Mouse (Mus musculus) thymus, adult 2 months (tissue): ENCODE results near the gene Stk36. TPM values are rescaled to one million over a fixed set of nuclear protein-coding genes. Genes with fewer than 3 reads are reported as not detected.

Experiments used
- DNase-seq: peaks from one replicate; pipeline ENCODE4 v3.0.0; 2021
- H3K27ac ChIP-seq: fragments of 200-500 bp; 2 replicates; pipeline ENCODE4 v1.5.1; 2012; ENCODE audit warnings: low read length, control low read depth; ENCODE audit not compliant: control insufficient read depth, insufficient read depth
- H3K27me3 ChIP-seq: fragments of 200-500 bp; 2 replicates; pipeline ENCODE4 v1.6.1; 2012; ENCODE audit warnings: mild to moderate bottlenecking, low read length, moderate library complexity, mixed read lengths; ENCODE audit not compliant: control insufficient read depth, insufficient read depth
- H3K36me3 ChIP-seq: fragments of 200-500 bp; 2 replicates; pipeline ENCODE4 v1.6.1; 2012; ENCODE audit warnings: mild to moderate bottlenecking, low read length, moderate library complexity; ENCODE audit not compliant: control insufficient read depth, insufficient read depth
- H3K4me1 ChIP-seq: fragments of 200-500 bp; replicated peaks from 2 replicates; pipeline ENCODE4 v1.6.1; 2012; ENCODE audit warnings: low read length; ENCODE audit not compliant: control insufficient read depth, insufficient read depth
- H3K4me3 ChIP-seq: fragments of 200-500 bp; 2 replicates; pipeline ENCODE4 v1.5.1; 2012; ENCODE audit warnings: mild to moderate bottlenecking, low read length, control low read depth, moderate library complexity; ENCODE audit not compliant: control insufficient read depth, insufficient read depth
- CTCF ChIP-seq: fragments of 200-500 bp; IDR thresholded peaks from 2 replicates; pipeline ENCODE4 v1.5.1; 2012; ENCODE audit warnings: mild to moderate bottlenecking, control low read depth, low read length, moderate library complexity, borderline replicate concordance; ENCODE audit not compliant: control insufficient read depth, poor library complexity, insufficient read depth; ENCODE audit errors: extremely low read depth
- POLR2A ChIP-seq: fragments of 200-500 bp; IDR thresholded peaks from 2 replicates; pipeline ENCODE4 v1.6.1; 2012; ENCODE audit warnings: mild to moderate bottlenecking, low read length, control low read depth, moderate library complexity; ENCODE audit not compliant: control insufficient read depth, poor library complexity, insufficient read depth; ENCODE audit errors: extremely low read depth
- WGBS: fragments of 180-500 bp; shearing (Covaris S2); methylation state at CpG from one replicate; pipeline ENCODE4 v1.1.7; 2018; 5-methylcytosine and 5-hydroxymethylcytosine counted together
- polyA plus RNA-seq: library from polyadenylated mRNA; depleted of rRNA; stranded (reverse); fragments of >200 nt; gene quantifications from 2 replicates; pipeline ENCODE4 v1.2.3, GENCODE M21; 2012

Stk36 gene
- polyA plus RNA-seq, 1 experiment = 2.6 TPM

DNA sequence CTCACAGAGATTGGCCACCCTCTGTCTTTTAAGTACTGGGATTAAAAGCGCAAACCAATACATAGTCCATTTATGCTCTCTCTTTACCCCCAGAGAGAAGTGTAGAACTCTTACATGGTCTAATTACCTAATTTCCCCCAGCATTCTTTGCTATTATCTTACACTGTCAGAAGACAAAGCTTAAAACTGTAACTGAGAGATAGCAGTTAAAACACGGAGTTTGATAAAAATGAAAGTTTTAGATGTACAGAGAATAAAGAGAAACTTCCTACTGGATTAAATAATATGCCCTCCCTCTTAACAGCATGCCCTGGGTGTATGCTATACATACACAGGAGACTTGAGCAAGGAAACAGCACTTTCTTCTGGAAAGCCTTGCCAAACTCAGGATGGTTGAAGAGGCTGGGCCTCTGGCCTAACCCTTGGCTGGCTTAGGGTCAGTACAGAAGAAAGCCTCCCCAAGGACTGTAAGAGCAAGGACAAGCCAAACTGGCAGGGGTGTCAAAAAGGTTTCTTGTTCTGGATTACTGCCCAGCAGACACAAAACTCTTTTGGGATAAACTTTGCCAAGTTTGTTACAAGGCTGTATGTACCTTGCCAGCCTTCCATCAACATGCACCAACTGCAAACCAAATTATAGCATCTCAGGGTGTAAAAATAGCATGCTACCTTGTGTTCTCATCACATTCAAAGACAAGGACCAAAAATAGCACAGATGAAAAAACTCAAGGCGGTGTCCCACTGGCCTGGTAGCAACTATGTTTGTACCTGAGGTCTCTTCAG, 16.4 kb upstream of the Stk36 start:
- Histone ChIP-seq H3K27me3 (no peaks in the 10 kb centered on the region), H3K4me1 (peaks cover 6% of the 10 kb centered on the region), H3K36me3 (peaks cover 6% of the 10 kb centered on the region), H3K27ac (no peak overlapping the region), H3K4me3 (no peak overlapping the region)
- TF ChIP-seq CTCF (no peak), POLR2A (no peak)
- WGBS = 93% methylated on average over 3 of the region's 3 CpGs
- DNase-seq = no peak

DNA sequence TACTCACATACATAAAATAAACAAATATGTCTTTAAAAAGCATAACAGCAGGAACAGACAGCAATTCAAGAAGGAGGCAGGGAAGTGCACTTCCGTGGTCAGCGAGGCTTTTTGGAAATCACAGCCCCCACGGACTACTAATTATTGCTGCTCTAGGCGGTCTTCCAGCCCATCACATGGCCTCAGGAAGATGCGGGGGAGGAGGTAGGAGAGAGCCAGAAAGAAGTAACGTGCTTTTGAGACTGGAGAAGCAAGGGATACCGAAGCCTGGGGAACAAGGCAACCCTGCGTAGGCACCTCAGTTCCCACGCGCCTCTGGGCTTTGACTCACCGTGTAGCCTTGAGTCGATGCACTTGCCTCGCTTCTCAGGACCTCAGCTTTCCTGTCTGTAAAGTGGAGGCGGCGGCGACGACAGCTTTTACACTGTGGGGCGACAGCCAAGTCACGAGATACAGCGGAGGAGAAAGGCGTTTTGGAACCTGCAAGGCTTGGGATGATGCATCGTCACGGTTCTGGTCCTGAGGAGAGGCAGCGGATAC, 13.9 kb upstream of the Stk36 start:
- DNase-seq = no peak
- WGBS = under 1% methylated on average over 24 of the region's 24 CpGs
- H3K27me3 ChIP-seq = no peaks in the 10 kb centered on the region
- TF ChIP-seq POLR2A (no peak), CTCF (0 out of 2 replicates have a peak, but pooled peaks have one; percentile 12)
- peak overlapping the region; percentile 73 for H3K4me3 ChIP-seq
- peaks cover 6% of the 10 kb centered on the region for H3K4me1 ChIP-seq
- peaks cover 5% of the 10 kb centered on the region; the same call in 1 of the 2 replicates for H3K36me3 ChIP-seq
- peak overlapping the region; percentile 19 for H3K27ac ChIP-seq

DNA sequence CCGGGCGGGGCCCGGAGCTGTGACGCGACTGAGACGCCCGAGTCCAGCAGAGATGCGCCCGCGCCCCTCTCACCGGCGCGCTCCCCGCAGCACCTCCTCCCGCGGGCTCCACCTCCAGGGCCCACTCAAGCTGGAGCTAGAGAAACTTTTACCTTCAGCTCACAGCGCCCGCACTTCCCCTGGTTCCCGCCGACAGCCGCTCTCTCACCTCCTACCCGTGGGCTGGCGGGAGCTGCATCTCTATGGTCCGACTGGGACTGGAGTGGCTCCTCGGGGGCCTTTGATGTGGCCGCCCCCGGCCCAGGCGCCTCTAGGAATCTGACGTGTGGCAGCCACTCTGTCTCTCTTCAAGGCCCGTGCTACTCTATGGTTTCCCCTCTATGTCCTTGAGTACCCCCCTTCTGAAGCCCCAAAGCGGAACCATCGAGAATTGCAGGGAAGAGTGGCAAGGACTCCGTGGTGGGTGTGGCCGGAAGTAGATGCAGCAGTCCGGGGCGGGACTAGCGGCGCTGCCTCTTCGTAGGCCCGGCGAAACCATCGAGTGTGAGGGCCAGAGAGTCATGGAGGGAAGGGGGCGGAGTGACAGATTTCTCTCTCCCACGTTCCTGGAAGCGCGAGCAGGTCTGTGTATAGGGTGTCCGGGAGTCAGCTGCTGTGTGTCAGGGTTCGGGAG, 13.3 kb upstream of the Stk36 start, which contains the start of the genes Zfp142 and Bcs1l:
Gene Zfp142 (minus strand): TSS at position 474 of the 673 bp plus-strand sequence.
Gene Bcs1l (plus strand): TSS at position 517 of the 673 bp plus-strand sequence.
- Histone ChIP-seq H3K36me3 (no peaks in the 10 kb centered on the region), H3K4me3 (peak within 1 kb of the TSS; percentile 80), H3K27ac (peak within 1 kb of the TSS; percentile 19), H3K4me1 (peaks cover 6% of the 10 kb centered on the region), H3K27me3 (no peaks in the 10 kb centered on the region)
- TF ChIP-seq CTCF = no peak
- TF ChIP-seq POLR2A = peak; percentile 83
- peak; percentile 100 for DNase-seq
- WGBS = under 1% methylated on average over 48 of the region's 48 CpGs

DNA sequence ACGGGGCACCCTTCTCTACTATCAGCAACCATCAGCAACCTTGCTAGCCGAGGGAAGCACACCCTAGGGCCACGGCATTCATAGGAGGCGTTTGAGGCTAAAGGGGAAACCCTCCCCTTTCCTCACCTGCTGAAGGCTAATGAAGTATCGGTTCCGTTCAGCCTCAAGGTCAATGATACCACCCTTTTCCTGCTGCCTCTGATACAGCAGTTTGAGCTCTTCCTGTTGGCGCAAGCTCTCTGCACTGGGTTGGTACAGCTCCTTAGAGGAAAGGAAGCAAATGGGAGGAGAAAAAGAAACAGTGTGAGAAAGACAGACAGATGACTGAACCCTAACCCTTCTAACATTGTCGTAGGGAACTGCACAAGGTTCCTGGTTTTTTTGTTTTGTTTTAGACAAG, 6.8 kb upstream of the Stk36 start:
- WGBS = 70% methylated on average over 8 of the region's 8 CpGs
- no peaks in the 10 kb centered on the region for H3K27me3 ChIP-seq
- H3K4me3 ChIP-seq = no peak overlapping the region
- no peak for DNase-seq
- H3K27ac ChIP-seq = no peak overlapping the region
- H3K4me1 ChIP-seq = no peaks in the 10 kb centered on the region
- TF ChIP-seq CTCF (no peak), POLR2A (no peak)
- peaks cover 36% of the 10 kb centered on the region for H3K36me3 ChIP-seq

DNA sequence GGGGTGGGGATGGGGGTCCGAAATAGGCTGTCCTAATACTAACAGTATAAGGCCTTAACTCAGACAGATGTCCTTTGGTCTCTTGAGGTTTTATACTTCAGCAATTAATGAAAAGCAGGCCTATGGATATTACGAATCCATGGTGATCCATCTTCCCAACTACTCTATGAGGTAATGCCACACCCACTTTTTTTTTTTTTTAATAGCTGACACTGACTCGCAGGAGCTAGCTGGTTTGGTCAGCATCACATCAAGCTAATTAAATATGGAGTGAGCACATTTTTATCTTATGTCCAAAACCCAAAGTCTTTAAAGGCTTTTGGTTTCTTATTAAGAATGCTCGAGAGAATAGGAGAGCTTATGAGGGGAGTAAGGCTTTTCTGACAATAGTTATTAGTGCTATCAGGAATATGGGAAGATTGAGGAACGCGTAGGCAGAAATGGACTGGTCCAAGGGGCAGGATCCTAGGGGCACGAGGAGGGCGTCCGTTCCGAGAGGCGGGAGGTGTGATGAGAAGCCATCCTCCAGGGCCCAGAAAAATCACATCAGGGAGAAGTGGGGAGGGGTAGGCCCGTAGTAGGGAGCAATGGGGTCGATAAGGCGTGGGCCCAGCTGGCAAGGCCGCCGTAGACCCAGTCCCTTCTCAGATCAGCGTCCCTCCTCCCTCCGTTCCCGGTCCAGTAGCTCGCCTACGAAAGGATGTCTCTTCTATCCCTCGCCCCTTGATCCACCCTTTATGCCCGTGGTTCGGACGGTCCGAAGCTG, 561 bp upstream of the Stk36 start:
- H3K27me3 ChIP-seq = no peaks in the 10 kb centered on the region
- peaks cover 4% of the 10 kb centered on the region; the same call in 1 of the 2 replicates for H3K4me1 ChIP-seq
- TF ChIP-seq CTCF (no peak), POLR2A (no peak)
- 10% methylated on average over 26 of the region's 26 CpGs for WGBS
- DNase-seq = no peak
- H3K36me3 ChIP-seq = peaks cover 12% of the 10 kb centered on the region
- no peak overlapping the region for H3K27ac ChIP-seq
- H3K4me3 ChIP-seq = peak overlapping the region; percentile 91

DNA sequence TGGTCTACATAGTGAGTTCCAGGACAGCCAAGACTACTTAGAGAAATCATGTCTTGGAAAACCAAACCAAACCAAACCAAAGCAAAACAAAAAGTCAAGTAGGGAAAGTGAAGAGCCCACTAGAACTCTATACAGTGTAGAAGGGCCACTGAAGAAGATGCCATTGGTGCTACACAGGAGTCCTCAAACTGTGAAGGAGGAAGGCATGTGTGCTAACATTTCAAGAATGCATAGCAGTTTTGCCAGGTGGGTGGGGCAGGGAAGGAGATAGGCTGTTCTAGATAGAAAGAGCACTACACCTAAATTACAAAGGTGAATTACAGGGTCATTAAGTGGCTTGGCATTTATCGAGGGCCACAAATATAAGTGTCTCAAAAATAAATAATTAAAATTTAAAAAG, 22.9 kb downstream of the Stk36 start:
- no peak for TF ChIP-seq CTCF
- no peak for TF ChIP-seq POLR2A
- H3K27me3 ChIP-seq = no peaks in the 10 kb centered on the region
- no peak overlapping the region for H3K27ac ChIP-seq
- DNase-seq = no peak
- H3K4me3 ChIP-seq = no peak overlapping the region
- H3K36me3 ChIP-seq = no peaks in the 10 kb centered on the region
- 100% methylated on average over 1 of the region's 1 CpGs for WGBS
- H3K4me1 ChIP-seq = no peaks in the 10 kb centered on the region

DNA sequence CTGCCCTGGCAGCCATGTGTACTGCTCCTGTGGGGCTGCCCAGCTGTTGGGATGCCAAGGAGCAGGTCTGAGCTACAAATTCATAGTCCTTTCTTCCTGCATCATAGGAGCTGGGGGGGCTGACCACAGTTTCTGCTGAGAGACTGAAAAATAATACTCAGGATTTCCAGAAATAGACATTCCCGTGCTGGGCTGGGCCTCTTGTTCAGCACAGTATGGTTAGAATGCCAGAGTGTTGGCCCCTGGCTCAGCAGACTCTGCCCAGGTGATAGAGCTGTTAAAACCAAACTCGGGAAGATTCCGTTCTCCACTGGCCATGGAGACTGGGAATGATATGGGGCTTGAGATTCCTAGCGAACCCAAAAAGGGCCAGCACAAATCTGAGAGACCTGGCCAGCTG, 24.8 kb downstream of the Stk36 start:
- H3K27ac ChIP-seq = no peak overlapping the region
- H3K36me3 ChIP-seq = no peaks in the 10 kb centered on the region
- WGBS = 76% methylated on average over 4 of the region's 4 CpGs

More for the DNA sequence above, 24.8 kb downstream of the Stk36 start:
- no peak for TF ChIP-seq POLR2A
- TF ChIP-seq CTCF = no peak
- no peak overlapping the region for H3K4me3 ChIP-seq
- DNase-seq = no peak
- no peaks in the 10 kb centered on the region for H3K4me1 ChIP-seq
- H3K27me3 ChIP-seq = no peaks in the 10 kb centered on the region
